Mouse (Mus musculus) testis, adult 2 months (tissue): ENCODE results near the gene Camkk1. TPM values are rescaled to one million over a fixed set of nuclear protein-coding genes. Genes with fewer than 3 reads are reported as not detected.

ENCODE experiments used
- H3K27ac ChIP-seq: fragments of 200-500 bp; 2 replicates; pipeline ENCODE4 v1.5.1; 2012; ENCODE audit warnings: low read depth, low read length; ENCODE audit not compliant: control insufficient read depth, insufficient read depth
- H3K27me3 ChIP-seq: fragments of 200-500 bp; 2 replicates; pipeline ENCODE4 v1.6.1; 2012; ENCODE audit warnings: mild to moderate bottlenecking, low read length, moderate library complexity; ENCODE audit not compliant: control insufficient read depth, insufficient read depth
- H3K36me3 ChIP-seq: fragments of 200-500 bp; 2 replicates; pipeline ENCODE4 v1.6.1; 2012; ENCODE audit warnings: mild to moderate bottlenecking, low read length; ENCODE audit not compliant: control insufficient read depth, insufficient read depth
- H3K4me1 ChIP-seq: fragments of 200-500 bp; 2 replicates; pipeline ENCODE4 v1.6.1; 2012; ENCODE audit warnings: low read length; ENCODE audit not compliant: control insufficient read depth, insufficient read depth
- H3K4me3 ChIP-seq: fragments of 200-500 bp; 2 replicates; pipeline ENCODE4 v1.5.1; 2012; ENCODE audit warnings: low read depth, mild to moderate bottlenecking, low read length, moderate library complexity, mixed read lengths; ENCODE audit not compliant: control insufficient read depth
- CTCF ChIP-seq: fragments of 200-500 bp; IDR thresholded peaks from 2 replicates; pipeline ENCODE4 v1.5.1; 2012; ENCODE audit warnings: low read depth, mild to moderate bottlenecking, inconsistent platforms, low read length, moderate library complexity; ENCODE audit not compliant: control insufficient read depth, insufficient read depth, insufficient replicate concordance
- POLR2A ChIP-seq: fragments of 200-500 bp; IDR thresholded peaks from 2 replicates; pipeline ENCODE4 v1.6.1; 2012; ENCODE audit warnings: low read depth, mild to moderate bottlenecking, inconsistent platforms, low read length, moderate library complexity; ENCODE audit not compliant: control insufficient read depth
- polyA plus RNA-seq: library from polyadenylated mRNA; depleted of rRNA; stranded (reverse); fragments of >200 nt; gene quantifications from 2 replicates; pipeline ENCODE4 v1.2.3, GENCODE M21; 2012; rRNA removed

Gene Camkk1
- polyA plus RNA-seq, result 0.96 and 1.1 TPM in 2 replicates

GRCm38 (mm10) chr11:73018471-73019146 lies at the start of gene Camkk1:
Gene Camkk1 (plus strand): TSS chr11:73019008.
- Histone ChIP-seq H3K27me3 (no peaks in the 10 kb centered on the region), H3K4me3 (peak within 1 kb of the TSS; percentile 81), H3K4me1 (peaks cover 12% of the 10 kb centered on the region), H3K27ac (no peak within 1 kb of the TSS), H3K36me3 (no peaks in the 10 kb centered on the region)
- TF ChIP-seq CTCF (no peak), POLR2A (no peak)

GRCm38 (mm10) chr11:72974995-72975503 lies 43.8 kb upstream of the Camkk1 start:
- no peaks in the 10 kb centered on the region for H3K4me1 ChIP-seq
- H3K4me3 ChIP-seq, result no peak overlapping the region; the same call in 1 of the 2 replicates
- TF ChIP-seq POLR2A, result no peak
- TF ChIP-seq CTCF, result no peak
- no peaks in the 10 kb centered on the region for H3K27me3 ChIP-seq
- H3K27ac ChIP-seq, result no peak overlapping the region
- no peaks in the 10 kb centered on the region for H3K36me3 ChIP-seq

- H3K4me1 ChIP-seq, result no peaks in the 10 kb centered on the region
- no peaks in the 10 kb centered on the region for H3K36me3 ChIP-seq
- H3K27me3 ChIP-seq, result no peaks in the 10 kb centered on the region
- H3K4me3 ChIP-seq, result no peak overlapping the region
- H3K27ac ChIP-seq, result no peak overlapping the region
- TF ChIP-seq POLR2A, result no peak
- no peak for TF ChIP-seq CTCF
Measured at GRCm38 (mm10) chr11:72982516-72982915, 36.3 kb upstream of the Camkk1 start.

- Histone ChIP-seq H3K4me1 (no peaks in the 10 kb centered on the region), H3K4me3 (no peak overlapping the region), H3K27me3 (no peaks in the 10 kb centered on the region), H3K27ac (no peak overlapping the region), H3K36me3 (no peaks in the 10 kb centered on the region)
- TF ChIP-seq POLR2A (no peak), CTCF (peak; percentile 40; the same call in 1 of the 2 replicates)
Measured at GRCm38 (mm10) chr11:72983283-72983682, 35.5 kb upstream of the Camkk1 start.

GRCm38 (mm10) chr11:72986745-72987144 lies 32.1 kb upstream of the Camkk1 start:
- Histone ChIP-seq H3K27ac (no peak overlapping the region), H3K4me3 (no peak overlapping the region), H3K27me3 (no peaks in the 10 kb centered on the region), H3K4me1 (no peaks in the 10 kb centered on the region; the same call in 1 of the 2 replicates), H3K36me3 (no peaks in the 10 kb centered on the region)
- no peak for TF ChIP-seq POLR2A

- Histone ChIP-seq H3K4me1 (no peaks in the 10 kb centered on the region; the same call in 1 of the 2 replicates), H3K36me3 (no peaks in the 10 kb centered on the region), H3K27ac (no peak overlapping the region), H3K27me3 (no peaks in the 10 kb centered on the region), H3K4me3 (no peak overlapping the region)
- TF ChIP-seq CTCF, result no peak
- TF ChIP-seq POLR2A, result no peak
Measured at GRCm38 (mm10) chr11:72987234-72987633, 31.6 kb upstream of the Camkk1 start.

- Histone ChIP-seq H3K27me3 (no peaks in the 10 kb centered on the region), H3K4me1 (no peaks in the 10 kb centered on the region; the same call in 1 of the 2 replicates), H3K27ac (no peak overlapping the region), H3K4me3 (no peak overlapping the region), H3K36me3 (no peaks in the 10 kb centered on the region)
- TF ChIP-seq CTCF (no peak), POLR2A (no peak)
Measured at GRCm38 (mm10) chr11:72987807-72988206, 31.0 kb upstream of the Camkk1 start.

GRCm38 (mm10) chr11:72989044-72989443 lies 29.8 kb upstream of the Camkk1 start:
- no peaks in the 10 kb centered on the region for H3K36me3 ChIP-seq
- no peaks in the 10 kb centered on the region; the same call in 1 of the 2 replicates for H3K4me1 ChIP-seq
- no peak overlapping the region for H3K27ac ChIP-seq
- H3K4me3 ChIP-seq, result no peak overlapping the region
- no peaks in the 10 kb centered on the region for H3K27me3 ChIP-seq
- TF ChIP-seq CTCF, result no peak
- no peak for TF ChIP-seq POLR2A
